Mouse (Mus musculus) heart, adult 18-20 months (tissue): ENCODE results near the gene Thbs1. TPM values are rescaled to one million over a fixed set of nuclear protein-coding genes. Genes with fewer than 3 reads are reported as not detected.
"Not testable (repeated sequence)": the region's sequence is repeated elsewhere in the genome, so short reads cannot be mapped to it uniquely, and the experiment has no call there.

Source experiments
- DNase-seq, 2 experiments: peaks; one replicate each; pipeline ENCODE4 v3.0.0; 2021 to 2022; ENCODE audit warnings: mixed read lengths in 1 of 2
- total RNA-seq, 2 experiments: library from RNA; stranded (reverse); gene quantifications; 2 replicates each; pipeline ENCODE4 v1.2.3; 2021

The Thbs1 gene
- total RNA-seq, 2 experiments from 2014 or later: 12.8 to 13.0 TPM

DNA sequence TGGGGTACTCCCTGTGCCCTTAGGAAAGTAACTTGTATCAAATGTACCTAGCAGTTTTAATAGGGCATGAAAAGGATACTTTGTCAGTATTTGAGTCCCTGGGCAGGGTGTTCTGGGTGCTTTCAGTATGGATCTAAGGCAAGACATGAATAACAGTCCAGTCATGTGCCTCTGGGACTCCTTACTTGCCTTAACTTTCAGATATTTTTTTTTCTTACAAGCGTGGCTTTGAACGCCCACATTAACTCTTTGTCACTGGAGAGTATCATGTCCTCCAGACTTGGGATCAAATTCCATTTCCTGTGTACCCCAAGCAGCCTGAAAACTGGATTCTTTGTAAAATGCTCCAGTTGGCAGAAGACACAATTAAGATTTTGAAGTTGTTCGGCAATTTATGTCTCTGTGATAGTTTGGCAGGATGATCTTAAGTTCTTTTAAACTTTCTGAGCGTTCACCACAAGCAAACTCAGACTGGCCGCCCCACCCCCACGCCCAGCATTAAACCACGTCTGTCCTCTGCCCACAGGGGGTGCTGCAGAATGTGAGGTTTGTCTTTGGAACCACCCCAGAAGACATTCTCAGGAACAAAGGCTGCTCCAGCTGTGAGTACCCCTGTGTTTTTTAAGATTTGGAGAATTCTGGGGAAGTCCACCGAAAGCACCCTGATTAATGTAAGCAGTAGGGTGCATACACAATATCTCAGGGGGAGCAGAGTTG, 2.3 kb downstream of the Thbs1 start:
- peak in 1 of 2 experiments; percentile 16 for DNase-seq

DNA sequence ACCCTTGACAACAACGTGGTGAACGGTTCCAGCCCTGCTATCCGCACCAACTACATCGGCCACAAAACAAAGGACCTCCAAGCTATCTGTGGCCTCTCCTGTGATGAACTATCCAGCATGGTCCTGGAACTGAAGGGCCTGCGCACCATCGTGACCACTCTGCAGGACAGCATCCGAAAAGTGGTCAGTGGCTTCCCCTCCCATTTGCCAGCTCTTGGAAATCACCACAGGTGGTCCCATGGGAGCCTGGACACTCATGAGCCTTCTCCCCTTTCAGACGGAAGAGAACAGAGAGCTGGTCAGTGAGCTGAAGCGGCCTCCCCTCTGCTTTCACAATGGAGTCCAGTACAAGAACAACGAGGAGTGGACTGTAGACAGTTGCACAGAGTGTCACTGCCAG, 3.0 kb downstream of the Thbs1 start:
- no peak for DNase-seq

DNA sequence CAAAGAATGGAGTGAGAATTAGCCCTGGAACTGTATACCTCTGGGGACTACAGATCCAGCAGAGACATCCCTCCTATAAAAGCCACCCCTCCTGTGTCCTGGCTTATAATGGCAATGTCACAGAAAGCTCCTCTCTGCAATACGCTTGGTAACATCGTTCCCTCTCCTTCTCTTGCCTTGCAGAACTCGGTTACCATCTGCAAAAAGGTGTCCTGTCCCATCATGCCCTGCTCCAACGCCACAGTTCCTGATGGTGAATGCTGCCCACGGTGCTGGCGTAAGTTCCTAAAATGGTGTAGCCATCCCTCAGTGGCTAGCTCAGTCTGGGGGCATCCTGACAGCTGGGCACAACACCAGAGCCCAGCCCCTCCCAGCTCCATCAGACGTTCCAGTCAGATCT, 4.0 kb downstream of the Thbs1 start:
- no peak for DNase-seq

DNA sequence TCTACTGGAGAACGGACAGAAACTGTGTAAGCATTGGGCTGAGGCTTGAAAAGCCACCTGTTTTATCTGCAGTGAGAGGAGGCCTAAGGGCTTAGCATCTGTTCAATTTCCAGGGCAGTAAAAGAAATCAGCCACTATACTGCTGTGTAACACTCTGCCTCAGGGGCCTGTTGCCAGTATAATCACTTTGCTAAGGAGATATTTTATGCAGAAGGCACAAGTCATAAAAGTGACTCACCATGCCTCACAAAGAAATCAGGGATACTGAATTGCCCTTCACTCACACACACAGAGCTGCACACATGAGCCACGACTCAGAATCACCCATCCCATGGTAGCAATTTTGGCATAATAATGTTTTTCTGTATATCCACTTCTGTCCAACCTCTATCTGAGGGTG, 4.5 kb downstream of the Thbs1 start:
- no peak for DNase-seq

DNA sequence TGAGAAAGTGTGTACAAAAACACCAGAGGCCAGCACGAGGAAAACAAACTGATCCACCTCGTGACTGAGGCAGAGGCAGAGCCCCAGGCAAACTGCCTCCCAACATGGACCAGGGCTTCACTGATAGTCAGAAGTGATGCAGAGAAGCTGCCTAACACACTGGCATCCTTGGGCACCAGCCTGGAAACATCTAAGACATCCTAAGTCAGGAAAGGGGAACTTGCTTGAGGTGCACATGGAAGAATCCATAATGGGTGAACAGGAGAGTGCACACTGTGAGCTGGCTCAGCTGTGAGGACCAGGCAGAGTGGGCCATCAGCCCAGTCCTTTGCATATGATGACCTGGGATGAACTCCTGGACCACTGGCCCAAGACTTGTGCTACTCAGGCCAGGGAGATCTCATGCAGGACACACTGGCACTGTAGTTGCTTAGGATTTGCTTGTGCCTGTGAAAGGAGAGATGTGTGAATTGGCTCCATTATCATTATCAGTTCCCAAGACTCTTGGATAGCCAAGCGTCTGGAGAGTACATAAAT, 5.1 kb downstream of the Thbs1 start:
- no peak for DNase-seq

DNA sequence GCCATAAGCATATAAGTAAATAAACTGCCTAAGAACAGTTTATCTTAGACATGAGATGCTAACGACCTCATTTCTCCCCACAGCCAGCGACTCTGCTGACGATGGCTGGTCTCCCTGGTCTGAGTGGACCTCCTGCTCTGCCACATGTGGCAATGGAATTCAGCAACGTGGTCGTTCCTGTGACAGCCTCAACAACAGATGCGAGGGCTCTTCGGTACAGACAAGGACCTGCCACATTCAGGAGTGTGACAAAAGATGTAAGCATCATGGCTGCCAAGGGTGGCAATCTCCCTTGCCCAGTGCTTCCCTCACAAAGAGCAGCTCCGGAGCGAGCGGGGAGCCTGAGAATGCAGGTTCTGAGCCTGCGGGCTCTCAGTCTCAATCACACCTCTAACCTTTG, 5.7 kb downstream of the Thbs1 start:
- no peak for DNase-seq

DNA sequence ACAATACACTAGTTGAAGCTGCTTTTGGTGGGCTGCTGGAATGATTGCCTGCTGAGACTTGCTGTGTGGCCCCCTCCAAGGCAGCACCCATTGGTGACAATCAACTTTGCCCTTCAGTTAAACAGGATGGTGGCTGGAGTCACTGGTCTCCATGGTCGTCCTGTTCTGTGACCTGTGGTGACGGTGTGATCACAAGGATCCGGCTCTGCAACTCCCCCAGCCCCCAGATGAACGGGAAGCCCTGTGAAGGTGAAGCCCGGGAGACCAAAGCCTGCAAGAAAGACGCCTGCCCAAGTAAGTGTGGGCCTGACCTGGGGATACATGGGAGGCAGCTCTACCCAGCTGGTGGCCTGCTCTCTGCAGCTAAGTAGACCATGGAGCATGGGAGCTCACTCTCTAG, 6.4 kb downstream of the Thbs1 start:
- DNase-seq: no peak

DNA sequence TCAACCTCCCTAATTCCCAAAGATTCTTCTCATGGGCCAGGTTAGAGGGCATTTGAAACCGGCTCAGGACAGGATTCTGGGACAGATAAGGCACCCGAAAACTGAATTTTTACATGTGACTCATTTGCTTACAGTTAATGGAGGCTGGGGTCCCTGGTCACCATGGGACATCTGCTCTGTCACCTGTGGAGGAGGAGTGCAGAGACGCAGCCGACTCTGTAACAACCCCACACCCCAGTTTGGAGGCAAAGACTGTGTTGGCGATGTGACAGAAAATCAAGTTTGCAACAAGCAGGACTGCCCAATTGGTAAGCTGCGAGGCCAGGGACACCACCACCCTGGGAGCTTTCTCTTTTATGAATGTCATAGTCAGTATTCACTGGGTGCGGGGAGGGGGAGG, 6.8 kb downstream of the Thbs1 start:
- no peak for DNase-seq

DNA sequence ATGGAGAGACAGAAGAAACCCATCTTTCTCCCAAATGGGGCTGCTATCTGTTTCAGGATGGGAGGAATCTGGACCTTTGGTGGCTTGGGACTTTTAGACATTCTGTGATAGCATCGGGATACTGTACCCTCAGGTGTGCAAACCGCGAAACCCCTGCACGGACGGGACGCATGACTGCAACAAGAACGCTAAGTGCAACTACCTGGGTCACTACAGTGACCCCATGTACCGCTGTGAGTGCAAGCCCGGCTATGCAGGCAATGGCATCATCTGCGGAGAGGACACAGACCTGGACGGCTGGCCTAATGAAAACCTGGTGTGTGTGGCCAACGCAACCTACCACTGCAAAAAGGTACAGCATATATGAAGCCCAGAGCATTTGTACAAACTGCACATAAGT, 8.0 kb downstream of the Thbs1 start:
- no peak for DNase-seq

DNA sequence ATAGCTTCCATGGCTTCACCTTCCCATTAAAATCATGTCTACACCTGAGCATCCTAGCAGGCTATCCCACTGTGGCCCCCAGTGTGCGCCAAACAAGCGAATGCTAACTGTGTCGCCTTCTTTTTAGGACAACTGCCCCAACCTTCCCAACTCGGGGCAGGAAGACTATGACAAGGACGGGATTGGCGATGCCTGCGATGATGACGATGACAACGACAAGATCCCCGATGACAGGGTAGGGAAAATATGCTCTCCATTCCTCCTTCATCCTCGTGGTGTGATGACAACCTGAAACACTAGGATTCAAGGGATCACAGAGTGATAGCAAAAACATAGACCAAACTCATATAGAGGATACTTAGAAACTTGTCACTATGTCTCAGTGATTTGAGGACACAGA, 8.4 kb downstream of the Thbs1 start:
- DNase-seq: no peak

DNA sequence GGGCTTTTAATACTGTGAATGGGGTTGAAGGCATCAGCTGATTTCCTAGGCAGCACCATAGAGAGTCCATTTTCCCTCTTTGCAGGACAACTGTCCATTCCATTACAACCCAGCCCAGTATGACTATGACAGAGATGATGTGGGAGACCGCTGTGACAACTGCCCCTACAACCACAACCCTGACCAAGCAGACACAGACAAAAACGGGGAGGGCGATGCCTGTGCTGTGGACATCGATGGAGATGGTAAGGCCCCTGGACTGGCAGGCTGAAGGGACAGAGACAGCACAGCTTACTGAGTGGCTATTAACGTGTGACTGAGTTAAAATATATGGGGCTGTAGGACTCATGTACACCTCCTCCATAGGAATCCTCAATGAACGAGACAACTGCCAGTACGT, 9.1 kb downstream of the Thbs1 start:
- no peak for DNase-seq

DNA sequence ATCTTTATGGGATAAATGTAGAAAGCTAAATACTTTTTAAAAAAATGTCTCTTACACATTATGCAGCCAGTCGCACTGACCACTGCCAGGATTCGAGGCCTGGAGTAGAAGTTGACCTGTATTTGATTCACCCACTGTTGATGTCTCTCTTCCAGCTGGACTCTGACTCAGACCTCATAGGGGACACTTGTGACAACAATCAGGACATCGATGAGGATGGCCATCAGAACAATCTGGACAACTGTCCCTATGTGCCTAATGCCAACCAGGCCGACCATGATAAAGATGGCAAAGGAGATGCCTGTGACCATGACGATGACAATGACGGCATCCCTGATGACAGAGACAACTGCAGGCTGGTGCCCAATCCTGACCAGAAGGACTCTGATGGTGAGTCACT, 10.6 kb downstream of the Thbs1 start:
- DNase-seq: no peak

DNA sequence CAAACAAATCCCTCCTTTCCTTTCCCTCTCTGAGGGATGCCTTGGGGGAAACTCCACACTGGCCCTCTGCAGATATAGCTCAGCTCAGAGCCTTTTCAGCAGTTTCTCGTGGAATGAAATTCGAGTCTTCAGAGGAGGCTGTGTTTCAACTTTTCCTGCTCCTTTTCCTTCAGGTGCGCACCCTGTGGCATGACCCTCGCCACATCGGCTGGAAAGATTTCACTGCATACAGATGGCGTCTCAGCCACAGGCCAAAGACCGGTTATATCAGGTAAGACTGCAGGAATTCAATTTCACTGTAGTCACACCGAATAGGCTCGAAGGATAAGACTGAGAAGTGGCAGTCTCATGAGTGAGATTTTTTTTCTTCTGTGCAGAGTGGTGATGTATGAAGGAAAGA, 12.1 kb downstream of the Thbs1 start:
- no peak for DNase-seq

DNA sequence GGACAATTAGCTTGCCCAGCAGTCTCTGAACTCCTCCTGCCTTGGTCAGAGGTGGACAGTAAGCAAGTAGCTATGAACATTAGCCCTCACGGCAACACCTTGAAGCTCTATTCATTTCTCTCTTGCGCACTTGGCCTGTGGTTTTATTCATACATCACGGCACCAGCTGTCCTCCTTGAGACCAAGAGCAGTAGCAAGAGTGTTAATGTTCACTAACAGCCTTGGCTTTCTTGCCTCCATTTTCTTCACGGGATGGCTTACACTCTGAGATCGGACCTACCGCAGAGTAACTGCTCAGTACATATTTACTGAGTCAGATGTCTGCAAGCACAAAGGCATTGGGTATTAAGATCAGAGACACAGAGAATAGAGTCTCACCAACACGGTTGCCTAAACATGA, 12.8 kb downstream of the Thbs1 start:
- DNase-seq: no peak

DNA sequence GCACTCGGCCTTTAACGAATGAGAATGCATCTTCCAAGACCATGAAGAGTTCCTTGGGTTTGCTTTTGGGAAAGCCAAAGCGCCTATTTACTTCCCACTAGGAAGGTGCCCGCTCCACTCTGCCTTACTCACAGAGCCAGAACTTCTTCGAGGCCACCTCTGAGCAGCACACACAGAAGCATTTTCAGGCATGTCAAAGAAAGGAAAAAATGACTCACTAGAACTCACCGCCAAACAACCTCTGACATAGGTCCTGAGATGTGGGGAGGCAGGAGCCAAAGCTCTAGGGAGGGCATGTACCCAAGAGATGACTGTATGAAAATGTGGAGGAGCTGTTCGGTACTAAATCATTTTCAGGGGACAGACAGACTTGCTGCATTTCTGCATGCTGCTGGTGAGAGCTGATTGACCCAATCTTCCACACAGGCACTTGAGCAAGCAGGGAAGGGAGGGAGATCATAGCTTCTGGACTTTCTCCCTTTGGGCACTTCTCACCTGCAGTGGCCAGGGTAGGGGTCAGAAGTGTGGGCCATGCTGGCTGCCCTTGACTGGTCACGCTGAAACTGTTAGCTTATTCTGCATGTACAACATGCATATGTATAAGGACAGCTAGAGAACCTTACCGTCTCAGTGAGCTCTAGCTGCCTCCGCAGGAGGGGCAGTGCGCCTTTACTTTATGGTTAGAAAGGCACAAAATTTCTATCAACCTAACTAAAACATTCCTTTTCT, 13.7 kb downstream of the Thbs1 start:
- no peak for DNase-seq

DNA sequence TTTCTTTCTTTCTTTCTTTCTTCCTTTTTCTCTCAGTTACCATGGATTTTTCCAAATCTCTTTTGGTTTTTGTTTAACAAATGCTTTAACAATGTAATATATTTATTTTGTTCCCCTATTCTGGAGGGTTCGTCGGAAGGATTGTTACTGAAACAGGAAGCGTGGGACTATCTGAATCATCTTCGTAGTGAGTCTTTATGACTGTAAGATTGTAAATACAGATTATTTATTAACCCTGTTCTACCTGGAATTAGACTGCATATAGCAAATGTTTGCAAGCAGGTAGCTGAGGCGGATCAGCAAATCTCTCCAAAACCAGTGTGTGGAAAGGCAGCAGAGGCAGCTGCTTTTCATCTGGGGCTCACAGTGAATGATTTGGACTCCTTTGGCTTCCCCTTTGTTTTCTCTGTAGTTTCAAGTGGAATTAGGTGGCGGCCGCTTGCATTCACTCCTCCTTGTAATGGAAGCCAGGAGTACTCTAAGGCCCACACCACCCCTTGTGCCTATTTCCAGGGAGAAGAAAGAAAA, 14.3 kb downstream of the Thbs1 start:
- DNase-seq: no peak

DNA sequence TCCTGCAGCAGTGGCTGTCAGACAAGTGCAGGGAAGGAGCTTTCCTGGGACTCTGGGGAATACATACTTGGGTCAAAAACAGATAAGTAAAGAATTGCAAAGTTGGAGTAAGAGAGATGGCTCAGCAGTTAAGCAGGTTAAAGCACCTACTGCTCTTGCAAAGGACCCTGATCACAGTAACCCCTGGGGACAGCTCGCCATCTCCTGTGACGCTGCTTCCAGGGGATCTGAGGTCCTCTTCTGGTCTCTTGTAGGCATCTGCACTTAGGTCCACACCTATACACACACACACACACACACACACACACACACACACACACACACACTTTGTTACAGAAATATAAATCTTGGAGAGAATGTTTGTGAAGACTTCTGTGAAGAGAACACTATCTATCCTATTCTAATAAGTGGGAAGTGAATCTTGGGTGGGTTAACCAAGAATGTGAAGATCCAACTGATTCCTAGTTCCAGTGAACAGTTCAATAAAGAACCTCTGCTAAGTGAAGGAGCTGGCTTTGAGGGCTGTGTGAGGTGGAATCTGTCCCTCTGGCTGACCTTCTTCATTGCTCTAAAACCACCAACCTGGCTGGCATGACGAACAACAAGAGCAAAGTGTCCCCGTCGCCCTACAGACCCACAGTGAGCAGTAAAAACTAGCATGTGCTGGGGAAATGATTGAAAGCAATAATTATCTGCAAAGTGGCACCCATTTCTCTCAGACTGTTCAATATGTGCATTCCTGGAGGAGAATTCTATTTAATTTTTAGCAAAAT, 16.0 kb downstream of the Thbs1 start:
- DNase-seq: no peak

DNA sequence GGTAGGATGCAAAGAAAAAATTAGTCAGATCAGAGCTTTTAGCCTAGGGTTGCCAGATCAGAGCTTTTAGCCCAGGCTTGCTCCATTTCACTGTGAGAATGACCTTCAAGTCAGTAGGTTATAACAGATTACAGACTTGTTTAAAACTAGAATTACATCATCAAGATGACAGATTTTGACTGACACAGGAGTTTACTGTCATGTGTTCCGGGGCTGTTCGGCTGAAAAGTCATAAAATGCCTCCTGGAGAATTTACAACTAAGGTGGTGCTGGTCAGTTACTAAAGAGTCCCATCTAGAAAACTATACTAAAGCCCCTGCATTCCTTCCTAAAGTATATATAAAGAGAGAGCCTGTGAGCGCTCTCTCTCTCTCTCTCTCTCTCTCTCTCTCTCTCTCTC, 16.6 kb downstream of the Thbs1 start:
- no peak for DNase-seq

DNA sequence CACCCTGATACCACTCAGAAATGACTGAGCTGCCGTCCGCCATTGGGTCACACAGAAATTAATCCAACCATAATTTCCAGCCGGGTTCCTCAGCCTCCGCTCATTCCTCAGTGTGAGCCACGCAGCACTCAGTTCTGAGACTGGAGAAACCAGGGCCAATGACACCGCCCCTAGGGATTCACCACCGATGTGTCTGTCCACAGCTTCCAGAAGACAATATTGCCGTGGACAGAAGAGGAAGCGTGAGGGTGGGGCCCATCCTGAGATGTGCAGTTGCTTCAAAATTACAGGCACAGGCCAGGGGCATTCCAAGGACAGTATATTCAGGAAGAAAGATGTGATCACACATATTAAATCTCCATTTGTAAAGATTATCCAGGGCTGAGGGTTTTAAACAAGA, 25.4 kb downstream of the Thbs1 start:
- no peak for DNase-seq

DNA sequence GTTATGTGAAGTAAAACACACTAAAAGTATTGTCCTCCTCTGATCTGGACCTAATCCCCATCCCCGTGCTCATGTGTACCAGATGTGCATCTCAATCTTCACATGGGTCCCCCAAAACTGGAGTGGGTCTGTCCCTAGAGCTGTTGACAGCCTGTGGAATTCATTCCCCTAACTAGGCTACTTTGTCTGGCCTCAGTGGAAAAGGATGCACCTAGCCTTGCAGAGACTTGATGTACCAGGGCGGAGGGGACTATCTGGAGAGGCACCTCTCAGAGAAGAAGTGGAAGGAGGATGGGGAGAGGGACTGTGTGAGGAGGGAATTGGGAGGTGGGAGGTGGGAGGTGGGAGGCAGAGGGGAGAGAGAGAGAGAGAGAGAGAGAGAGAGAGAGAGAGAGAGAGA, 26.1 kb downstream of the Thbs1 start:
- DNase-seq: no peak

DNA sequence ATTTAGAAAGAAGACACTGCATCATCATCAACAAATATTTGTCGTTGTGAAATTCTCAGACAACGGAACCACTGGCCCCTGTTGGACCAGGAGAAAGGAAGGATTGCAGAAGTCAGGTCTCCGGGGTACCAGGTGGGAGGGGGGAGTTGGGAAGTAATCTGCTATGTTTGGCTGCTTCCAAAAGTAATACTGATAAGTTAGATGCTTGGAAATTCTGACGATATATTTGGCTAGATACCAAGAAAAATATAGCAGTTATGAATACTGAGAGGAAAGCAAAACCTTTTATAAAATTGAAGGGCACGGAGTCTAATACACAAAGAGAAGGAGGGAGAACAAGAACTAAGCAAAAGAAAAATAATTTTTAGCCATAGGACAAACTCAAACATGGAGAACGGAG, 27.6 kb downstream of the Thbs1 start:
- DNase-seq: no peak

DNA sequence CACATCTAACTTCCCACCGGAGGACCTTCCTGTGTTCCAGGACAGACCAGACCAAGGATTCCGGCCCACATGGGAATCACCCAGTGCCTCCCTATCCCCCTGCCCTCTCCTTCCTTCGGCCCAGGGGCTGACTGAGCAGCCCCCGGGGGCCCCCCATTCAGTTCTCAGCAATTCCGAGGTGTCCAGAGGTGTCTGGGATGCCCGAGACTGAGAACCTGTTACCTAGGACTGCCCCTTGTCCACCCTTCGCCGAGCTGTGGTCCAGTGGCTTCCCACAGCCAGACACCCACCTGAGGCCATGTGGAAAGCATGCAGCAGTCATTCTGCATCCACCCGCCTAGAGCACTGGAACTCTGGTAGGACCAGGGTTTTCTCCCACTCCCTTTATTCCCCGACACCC, 30.0 kb downstream of the Thbs1 start:
- no peak for DNase-seq

DNA sequence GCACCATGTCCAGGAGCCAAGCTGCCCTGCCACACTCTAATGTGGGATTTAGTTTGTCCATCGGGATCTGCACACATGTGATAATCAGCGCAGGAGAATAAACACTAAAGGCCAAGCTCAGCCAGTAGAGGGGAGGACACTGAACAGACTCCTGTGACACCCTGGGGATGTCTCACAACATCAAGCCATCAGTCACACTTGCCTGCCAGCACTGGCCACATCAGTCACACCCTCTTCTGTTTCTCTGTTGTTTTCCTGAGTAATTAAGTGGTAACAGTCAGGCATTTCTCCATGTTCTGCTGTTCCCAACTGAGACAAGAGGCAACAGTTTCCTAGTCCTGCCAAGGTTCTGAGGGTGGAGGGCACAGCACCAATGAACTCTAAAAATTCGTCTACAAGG, 36.1 kb downstream of the Thbs1 start:
- not testable (repeated sequence) for DNase-seq
